Mouse (Mus musculus): ENCODE measurements around the gene Tbc1d17. TPM values are rescaled to one million over a fixed set of nuclear protein-coding genes. Genes with fewer than 3 reads are reported as not detected.

The Tbc1d17 gene
- total RNA-seq, 4 experiments from 2014 or later: 76.4 to 88.3 (median 82.2) TPM

GRCm38 (mm10) chr7:44869697-44870528 lies 21.0 kb upstream of the Tbc1d17 start, which contains the start of gene Ptov1:
Ptov1 (minus strand) TSS chr7:44869788.
- DNase-seq (ENCODE audit: low spot score in 2 of 2): peak; percentile 85 to 99

DNA sequence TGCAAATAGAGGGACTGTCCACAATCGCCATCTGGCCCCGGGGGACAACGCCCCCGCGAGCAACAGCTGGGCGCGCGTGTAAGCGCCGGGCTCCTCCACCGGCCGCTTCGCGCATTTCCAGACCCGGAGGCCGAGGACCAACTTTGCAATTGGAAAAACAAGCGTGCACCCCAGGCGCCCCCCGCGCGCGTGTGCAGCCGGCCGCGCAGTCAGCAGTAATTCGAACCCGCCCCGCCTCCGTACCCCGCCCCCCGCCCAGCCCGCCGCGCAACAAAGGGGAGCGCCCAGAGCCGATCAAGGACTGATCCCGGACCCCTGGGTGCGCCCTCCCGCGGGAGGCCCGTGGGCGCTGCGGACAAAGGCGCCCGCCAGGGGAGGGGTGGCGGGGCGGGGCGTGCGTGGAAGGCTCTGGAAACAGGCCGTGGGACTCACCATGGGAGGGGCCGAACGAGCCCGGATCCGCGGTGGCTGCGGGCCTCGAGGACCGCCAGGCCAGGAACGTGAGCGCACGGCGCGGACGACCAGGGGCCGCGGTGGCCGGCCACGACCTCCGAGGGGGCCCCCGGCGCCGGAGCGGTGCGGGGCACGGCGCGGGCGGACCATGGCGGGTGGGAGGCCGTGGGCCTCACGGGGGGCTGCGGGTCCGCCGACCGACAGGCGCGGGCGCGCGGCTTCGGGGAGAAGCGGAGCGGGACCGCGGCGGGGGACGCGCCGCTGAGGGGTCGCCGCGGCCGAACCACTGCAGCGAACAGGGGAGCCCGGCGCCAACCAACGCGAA lies 20.2 kb upstream of the Tbc1d17 start:
- no peak for DNase-seq (ENCODE audit: low spot score in 2 of 2)

- no peak for DNase-seq (ENCODE audit: low spot score in 2 of 2)
Measured at GRCm38 (mm10) chr7:44868465-44868864, 19.6 kb upstream of the Tbc1d17 start.

- no peak for DNase-seq (ENCODE audit: low spot score in 2 of 2)
Measured at GRCm38 (mm10) chr7:44867802-44868201, 18.9 kb upstream of the Tbc1d17 start.

GRCm38 (mm10) chr7:44867010-44867702 lies 18.3 kb upstream of the Tbc1d17 start:
- no peak for DNase-seq (ENCODE audit: low spot score in 2 of 2)

- DNase-seq (ENCODE audit: low spot score in 2 of 2): no peak
Measured at GRCm38 (mm10) chr7:44866276-44867009, 17.6 kb upstream of the Tbc1d17 start.

DNA sequence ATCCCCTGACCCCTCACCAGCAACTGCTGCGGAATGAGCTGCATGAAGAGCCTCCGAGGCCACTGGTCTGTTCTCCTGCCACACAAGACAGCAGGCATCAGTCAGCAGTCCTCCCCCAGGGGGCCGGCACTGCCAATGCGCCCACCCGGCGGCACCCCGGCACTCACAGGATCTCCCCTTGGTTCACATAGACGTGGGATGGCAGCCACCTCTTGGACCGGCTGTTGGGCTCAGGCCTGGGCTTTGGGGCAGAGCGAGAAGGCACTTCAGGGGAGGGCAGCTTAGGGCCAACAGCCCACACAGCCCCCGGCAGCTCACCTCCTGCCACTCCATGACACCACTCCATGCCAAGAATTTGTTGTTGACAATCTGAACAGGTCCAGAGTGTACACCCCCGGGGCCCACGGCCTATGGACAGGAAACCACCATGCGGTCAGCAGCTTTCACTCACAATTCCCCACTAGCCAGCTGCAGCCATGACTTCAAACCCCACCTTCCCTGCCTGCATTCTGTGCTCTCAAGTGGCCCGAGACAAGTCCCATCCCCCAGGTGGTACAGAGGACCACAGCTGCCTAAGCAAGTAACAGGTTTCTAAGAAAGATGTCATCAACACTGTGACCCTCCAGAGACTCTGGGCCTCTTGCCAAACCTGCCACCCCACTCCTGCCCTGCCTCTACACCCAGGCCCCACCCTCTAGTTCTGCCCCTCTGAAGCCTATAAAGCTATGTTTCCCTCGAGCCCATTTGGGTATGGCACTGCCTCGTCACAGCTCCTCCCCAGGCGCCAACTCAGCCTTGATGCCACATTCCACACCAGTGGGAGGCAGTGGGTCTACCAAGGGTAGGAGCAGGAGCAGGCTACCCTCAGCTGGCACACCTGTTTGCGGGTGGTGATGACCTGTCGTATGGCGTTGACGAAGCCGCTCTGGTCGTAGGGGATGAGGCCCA lies 16.0 kb upstream of the Tbc1d17 start:
- DNase-seq (ENCODE audit: low spot score in 2 of 2): no peak

DNA sequence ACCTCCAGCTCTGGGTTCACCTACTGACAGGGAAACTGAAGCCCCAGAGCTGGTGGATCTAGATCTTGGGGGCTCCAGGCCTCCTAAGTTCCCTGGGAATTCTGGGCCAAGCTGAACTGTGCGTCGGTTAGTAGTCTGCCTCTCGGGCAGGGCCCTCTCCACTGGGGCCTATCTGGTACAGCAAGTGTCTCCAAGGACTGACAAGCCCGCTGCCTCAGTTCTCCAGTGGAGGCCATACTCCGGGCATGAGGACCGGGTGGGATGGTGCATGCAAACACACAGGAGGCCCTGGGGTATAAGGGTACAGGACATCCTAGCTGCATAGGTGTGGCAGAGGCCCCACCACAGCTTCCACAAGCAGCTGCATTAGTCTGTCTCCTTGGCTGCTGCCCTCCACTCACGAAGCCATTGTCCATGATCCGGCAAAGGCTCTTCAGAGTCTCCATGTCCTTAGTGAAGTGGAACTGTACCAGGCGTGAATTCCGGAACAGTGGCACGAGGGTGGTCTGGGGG lies 15.2 kb upstream of the Tbc1d17 start:
- no peak for DNase-seq (ENCODE audit: low spot score in 2 of 2)

DNA sequence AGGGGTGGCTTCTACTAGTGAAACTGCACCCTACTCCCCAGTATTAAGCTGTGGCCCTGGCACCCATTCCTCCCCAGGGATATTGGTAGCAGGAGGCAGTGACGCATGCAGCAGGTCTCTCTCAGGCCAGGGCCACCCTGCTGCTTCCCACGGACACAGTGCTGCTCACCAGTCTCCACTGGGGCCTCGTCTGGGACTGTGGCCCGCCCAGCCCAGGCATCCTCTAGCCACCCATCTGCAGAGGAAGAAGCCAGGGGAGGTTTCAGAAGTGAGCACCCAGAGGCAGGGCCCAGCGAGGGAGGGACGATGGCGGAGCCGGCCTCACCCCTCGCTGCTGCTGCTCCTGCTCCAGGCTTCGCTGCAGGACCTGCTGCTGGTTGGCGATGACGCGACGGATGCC lies 14.3 kb upstream of the Tbc1d17 start:
- DNase-seq (ENCODE audit: low spot score in 2 of 2): no peak

DNA sequence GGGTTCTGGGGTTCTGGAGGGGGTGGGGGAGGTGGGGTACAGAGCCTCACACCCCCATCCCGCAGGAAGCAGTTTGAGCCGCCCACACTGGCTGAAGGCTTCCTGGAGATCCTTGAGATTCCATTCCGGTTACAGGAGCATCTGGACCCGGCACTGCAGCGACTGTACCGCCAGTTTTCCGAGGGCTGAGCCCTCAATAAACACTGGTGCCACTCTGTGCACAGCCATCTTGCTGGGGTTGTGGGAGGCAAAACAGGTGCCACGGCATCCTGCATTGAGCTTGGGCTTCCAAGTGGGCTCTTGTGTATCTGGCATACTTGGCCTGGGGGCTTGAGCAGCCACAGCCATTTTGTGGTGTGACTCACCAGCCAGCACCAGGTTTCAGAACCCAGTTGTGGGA lies 13.6 kb upstream of the Tbc1d17 start:
- no peak for DNase-seq (ENCODE audit: low spot score in 2 of 2)

DNA sequence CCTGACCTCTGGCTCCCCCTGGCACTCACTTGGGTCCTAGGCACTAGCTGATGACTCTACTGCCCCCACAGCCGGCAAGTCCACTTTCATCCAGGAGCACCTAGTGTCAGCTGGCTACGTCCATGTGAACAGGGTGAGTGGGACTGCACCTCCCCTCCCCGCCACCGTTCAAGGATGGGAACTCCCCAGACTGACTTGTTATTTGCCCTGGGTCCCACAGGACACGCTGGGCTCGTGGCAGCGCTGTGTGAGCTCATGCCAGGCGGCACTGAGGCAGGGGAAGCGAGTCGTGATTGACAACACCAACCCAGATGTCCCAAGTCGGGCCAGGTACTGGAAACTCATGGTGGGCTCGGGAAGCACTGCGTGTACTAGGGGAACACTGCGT lies 12.5 kb upstream of the Tbc1d17 start:
- no peak for DNase-seq (ENCODE audit: low spot score in 2 of 2)

- DNase-seq (ENCODE audit: low spot score in 2 of 2): no peak
Measured at GRCm38 (mm10) chr7:44860576-44861428, 11.9 kb upstream of the Tbc1d17 start.

DNA sequence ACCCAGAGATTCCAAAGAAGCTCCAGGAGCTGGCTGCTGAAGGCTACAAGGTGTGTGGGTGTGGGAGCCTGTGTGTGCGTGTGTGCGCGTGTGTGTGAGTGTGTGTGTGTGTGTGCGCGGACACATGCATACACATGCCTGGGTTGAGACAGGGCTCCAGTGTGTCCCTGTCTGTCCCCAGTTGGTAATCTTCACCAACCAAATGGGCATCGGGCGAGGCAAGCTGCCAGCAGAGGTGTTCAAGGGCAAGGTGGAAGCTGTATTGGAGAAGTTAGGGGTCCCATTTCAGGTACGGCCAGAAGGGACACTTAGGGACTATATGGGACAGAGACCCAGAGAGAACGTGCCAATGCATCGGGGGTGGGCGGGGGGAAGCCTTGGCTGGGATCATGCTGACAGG lies 11.0 kb upstream of the Tbc1d17 start:
- no peak for DNase-seq (ENCODE audit: low spot score in 2 of 2)

- no peak for DNase-seq (ENCODE audit: low spot score in 2 of 2)
Measured at GRCm38 (mm10) chr7:44857905-44858304, 9.0 kb upstream of the Tbc1d17 start.

DNA sequence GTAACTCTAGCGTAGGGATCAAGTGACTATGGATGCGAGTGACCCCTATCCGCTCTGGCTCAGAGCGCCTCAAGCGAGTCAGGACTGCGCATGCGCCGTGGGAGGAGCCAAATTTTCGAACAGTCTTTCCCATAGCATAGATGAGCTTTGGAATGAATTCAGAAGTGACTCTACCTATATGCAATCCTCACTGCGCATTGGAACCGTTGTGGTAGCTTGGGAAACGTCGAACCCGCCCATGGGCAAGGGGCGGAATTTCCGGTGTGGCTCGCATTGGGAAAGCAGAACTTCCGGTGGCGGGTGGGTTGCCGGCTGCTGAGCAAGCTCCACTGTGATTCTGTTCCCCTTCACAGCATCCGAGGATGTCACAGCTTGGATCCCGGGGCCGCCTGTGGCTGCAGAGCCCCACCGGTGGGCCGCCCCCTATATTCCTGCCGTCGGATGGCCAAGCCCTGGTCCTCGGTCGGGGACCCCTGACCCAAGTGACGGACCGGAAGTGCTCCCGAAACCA lies 8.2 kb upstream of the Tbc1d17 start, which contains the start of gene Pnkp:
TSS of gene Pnkp (plus strand) at position 98 of the 511 bp plus-strand sequence.
- DNase-seq (ENCODE audit: low spot score in 2 of 2): peak; percentile 83 to 94

DNA sequence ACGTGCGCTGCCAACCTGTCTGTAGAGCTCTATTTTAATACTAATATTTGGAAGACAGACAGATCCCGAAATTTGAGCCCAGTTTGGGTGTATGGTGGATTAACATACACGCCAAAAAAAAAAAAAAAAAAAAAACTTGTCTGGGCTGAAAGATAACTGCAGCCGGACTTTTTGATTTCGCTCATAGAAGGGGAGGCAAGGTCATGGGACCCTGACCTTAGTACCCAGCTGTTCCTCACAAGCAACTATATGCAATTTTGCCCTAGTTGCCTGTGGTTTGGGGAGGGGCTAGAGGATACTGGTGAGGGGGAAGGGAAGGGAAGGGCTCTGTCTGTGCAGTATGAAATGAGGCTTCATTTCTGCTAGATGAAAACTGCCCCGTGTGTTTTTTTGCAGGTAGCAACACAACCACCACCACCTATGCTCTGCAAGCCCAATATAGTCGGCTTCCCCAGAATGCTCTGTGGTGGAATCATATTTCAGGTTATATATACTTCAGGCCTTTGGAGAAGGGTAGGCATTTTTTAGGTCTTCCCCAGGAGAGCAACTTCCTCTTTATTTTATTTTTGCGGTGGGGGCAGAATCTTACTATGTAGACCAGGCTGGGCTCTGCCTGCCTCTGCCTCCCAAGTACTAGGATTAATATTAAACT lies 7.5 kb upstream of the Tbc1d17 start:
- DNase-seq (ENCODE audit: low spot score in 2 of 2): no peak

DNA sequence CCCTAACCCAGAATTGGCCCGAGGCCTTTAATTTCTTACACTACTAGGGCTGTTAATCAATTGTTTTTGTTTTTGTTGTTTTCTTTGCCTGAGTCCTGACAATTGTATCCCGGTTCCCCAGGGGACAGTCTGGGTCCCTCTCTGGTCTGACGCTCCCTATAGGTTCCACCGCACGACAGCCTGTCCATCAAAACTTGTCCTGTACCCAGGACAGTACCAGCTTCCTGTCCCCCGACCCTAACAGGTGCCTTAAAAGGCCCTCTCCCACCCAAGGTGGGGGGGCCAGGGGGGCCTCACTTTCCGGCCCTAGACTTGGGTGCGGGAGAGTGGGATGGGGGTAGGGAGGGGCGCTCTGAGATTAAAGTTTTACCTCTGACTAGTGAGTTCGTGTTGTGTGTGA lies 6.2 kb upstream of the Tbc1d17 start:
- no peak for DNase-seq (ENCODE audit: low spot score in 2 of 2)
